Mouse (Mus musculus): Measurements from ENCODE around the gene Clock. TPM values are rescaled to one million over a fixed set of nuclear protein-coding genes. Genes with fewer than 3 reads are reported as not detected.

Gene Clock
- polyA plus RNA-seq, 1 experiment from 2014 or later = 19.4 TPM

DNA sequence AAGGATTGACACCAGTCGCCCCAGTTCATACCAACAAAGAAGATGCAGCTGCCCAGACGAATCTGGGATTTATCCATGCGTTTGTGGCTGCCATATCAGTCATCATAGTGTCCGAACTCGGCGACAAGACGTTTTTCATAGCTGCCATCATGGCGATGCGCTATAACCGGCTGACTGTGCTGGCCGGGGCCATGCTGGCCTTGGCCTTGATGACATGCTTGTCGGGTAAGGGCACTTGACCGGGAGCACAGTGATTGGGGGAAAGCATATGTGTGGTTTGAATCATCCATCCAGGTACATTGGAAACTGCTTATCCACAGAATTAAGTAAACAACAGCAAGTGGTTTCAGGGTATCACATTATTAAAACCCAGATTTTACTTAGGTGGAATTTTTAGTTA, 105.2 kb downstream of the Clock start:
- Histone ChIP-seq H3K27me3 (replicated peaks; ENCODE audit: control insufficient read depth, insufficient read depth, low read length) (no peaks in the 10 kb centered on the region), H3K4me1 (replicated peaks; ENCODE audit: control insufficient read depth, insufficient read depth, low read length) (no peaks in the 10 kb centered on the region), H3K4me3 (ENCODE audit: low read depth, low read length) (no peak overlapping the region), H3K9me3 (ENCODE audit: control insufficient read depth, low read length) (no peaks in the 10 kb centered on the region), H3K4me2 (ENCODE audit: low read length) (no peak overlapping the region), H3K27ac (ENCODE audit: low read depth) (no peak overlapping the region), H3K9ac (ENCODE audit: low read length) (no peak overlapping the region), H3K36me3 (ENCODE audit: control insufficient read depth, insufficient read depth, low read length) (peaks cover 60% of the 10 kb centered on the region)
- ATAC-seq (replicated peaks; ENCODE audit: low FRiP score, low TSS enrichment, low read depth) (no peak), DNase-seq (ENCODE audit: low spot score) (no peak)
- 94% methylated on average over 13 of the region's 13 CpGs for WGBS

DNA sequence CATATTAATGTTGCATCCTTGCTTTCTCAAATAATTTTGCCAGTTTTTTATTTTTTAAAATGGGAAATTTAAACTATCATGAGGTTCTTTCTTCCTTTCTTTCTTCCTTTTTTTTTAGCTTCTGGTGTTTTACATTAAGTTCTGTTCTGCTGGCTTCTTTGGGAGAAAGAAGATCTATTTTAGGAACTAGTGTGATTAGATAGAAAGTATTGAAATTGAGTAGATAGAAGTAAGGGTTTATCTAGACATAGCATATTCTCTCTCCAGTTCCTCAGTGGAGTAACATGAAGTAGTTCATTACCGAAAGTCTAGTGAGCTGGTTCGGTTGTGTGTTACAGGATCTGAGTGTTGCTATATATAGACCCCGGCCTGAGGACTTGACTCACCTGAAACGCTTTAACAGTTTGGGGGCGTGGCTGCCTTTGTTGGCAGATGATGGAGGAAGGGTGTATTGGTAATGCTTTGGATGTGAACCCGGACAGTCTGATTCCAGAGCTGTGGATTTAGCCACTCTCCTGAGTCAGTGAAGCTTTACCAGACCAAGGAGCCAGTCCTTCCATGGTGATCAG, 110.1 kb downstream of the Clock start:
- 82% methylated on average over 6 of the region's 6 CpGs for WGBS
- ATAC-seq (replicated peaks; ENCODE audit: low FRiP score, low TSS enrichment, low read depth) (no peak), DNase-seq (ENCODE audit: low spot score) (no peak)
- H3K4me1 ChIP-seq (replicated peaks; ENCODE audit: control insufficient read depth, insufficient read depth, low read length) = no peaks in the 10 kb centered on the region
- H3K9me3 ChIP-seq (ENCODE audit: control insufficient read depth, low read length) = no peaks in the 10 kb centered on the region
- H3K9ac ChIP-seq (ENCODE audit: low read length) = no peak overlapping the region
- peaks cover 30% of the 10 kb centered on the region for H3K36me3 ChIP-seq (ENCODE audit: control insufficient read depth, insufficient read depth, low read length)
- H3K4me3 ChIP-seq (ENCODE audit: low read depth, low read length) = no peak overlapping the region
- no peaks in the 10 kb centered on the region for H3K27me3 ChIP-seq (replicated peaks; ENCODE audit: control insufficient read depth, insufficient read depth, low read length)
- no peak overlapping the region for H3K4me2 ChIP-seq (ENCODE audit: low read length)
- no peak overlapping the region for H3K27ac ChIP-seq (ENCODE audit: low read depth)

DNA sequence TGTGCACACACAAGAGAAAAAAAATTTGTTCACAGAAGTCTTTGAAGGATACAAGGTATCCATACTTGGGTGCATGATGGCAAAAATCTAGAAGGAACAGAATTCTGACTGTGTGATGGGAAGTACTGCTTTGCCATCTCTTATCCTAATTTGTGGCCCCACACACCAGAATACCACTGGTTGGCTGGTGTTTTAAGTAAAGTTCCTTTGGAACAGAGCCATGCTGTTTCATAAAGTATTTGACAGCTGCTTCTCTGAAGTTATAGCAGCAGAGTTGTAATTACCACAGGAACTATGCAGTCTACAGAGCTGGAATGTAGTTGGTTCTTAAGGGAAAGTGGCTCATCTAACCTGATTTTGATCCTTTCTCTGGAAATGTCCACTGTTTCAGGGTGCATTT, 111.5 kb downstream of the Clock start:
- no peaks in the 10 kb centered on the region for H3K4me1 ChIP-seq (replicated peaks; ENCODE audit: control insufficient read depth, insufficient read depth, low read length)
- H3K4me3 ChIP-seq (ENCODE audit: low read depth, low read length) = no peak overlapping the region
- no peak overlapping the region for H3K27ac ChIP-seq (ENCODE audit: low read depth)
- ATAC-seq (replicated peaks; ENCODE audit: low FRiP score, low TSS enrichment, low read depth) (no peak), DNase-seq (ENCODE audit: low spot score) (no peak)
- H3K36me3 ChIP-seq (ENCODE audit: control insufficient read depth, insufficient read depth, low read length) = peaks cover 27% of the 10 kb centered on the region
- H3K27me3 ChIP-seq (replicated peaks; ENCODE audit: control insufficient read depth, insufficient read depth, low read length) = no peaks in the 10 kb centered on the region
- H3K4me2 ChIP-seq (ENCODE audit: low read length) = no peak overlapping the region
- H3K9ac ChIP-seq (ENCODE audit: low read length) = no peak overlapping the region
- no peaks in the 10 kb centered on the region for H3K9me3 ChIP-seq (ENCODE audit: control insufficient read depth, low read length)

DNA sequence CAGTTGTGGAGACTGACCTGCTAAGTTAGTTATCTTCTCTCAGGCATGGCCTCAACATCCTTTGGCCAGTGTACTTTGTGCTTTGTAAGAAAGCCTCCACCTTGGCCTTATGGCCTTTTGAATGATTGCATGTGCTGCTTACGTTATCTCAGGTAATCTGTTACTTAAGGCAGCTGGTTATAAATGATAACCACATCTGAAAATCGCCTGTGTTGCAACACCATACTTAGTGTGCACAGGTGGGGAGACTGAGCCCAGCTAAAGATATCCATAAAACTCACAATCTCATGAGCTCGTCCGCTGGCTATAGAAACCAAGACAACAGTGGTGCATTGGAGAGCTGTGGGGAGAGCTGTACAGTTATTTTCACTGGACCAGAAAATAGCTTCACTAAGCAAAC, 114.0 kb downstream of the Clock start:
- WGBS = 78% methylated on average over 4 of the region's 4 CpGs
- Histone ChIP-seq H3K4me2 (ENCODE audit: low read length) (no peak overlapping the region), H3K27ac (ENCODE audit: low read depth) (no peak overlapping the region), H3K9me3 (ENCODE audit: control insufficient read depth, low read length) (no peaks in the 10 kb centered on the region), H3K36me3 (ENCODE audit: control insufficient read depth, insufficient read depth, low read length) (peaks cover 21% of the 10 kb centered on the region), H3K9ac (ENCODE audit: low read length) (no peak overlapping the region), H3K4me1 (replicated peaks; ENCODE audit: control insufficient read depth, insufficient read depth, low read length) (peaks cover 3% of the 10 kb centered on the region), H3K4me3 (ENCODE audit: low read depth, low read length) (no peak overlapping the region), H3K27me3 (replicated peaks; ENCODE audit: control insufficient read depth, insufficient read depth, low read length) (no peaks in the 10 kb centered on the region)
- no peak for ATAC-seq (replicated peaks; ENCODE audit: low FRiP score, low TSS enrichment, low read depth)
- DNase-seq (ENCODE audit: low spot score) = no peak

DNA sequence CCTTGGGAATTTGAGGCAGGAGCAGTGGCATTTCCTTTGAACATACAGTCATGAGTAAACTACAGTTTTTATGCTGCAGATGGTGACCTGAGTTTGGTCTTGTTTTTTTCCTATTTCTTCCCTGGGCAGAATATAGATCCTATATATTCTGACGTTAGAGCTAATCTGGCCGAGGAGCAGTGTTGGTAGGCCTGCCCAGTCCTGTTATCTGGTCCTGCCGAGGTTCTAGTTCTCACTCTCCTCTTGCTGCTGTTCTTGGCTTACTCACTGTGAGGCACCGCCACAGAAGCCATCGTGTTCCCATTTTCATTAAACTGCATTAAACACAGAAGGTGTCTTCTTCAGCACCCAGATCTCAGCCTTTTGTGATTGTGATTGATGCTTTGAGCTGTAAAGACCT, 116.7 kb downstream of the Clock start:
- Histone ChIP-seq H3K27ac (ENCODE audit: low read depth) (no peak overlapping the region), H3K4me2 (ENCODE audit: low read length) (no peak overlapping the region), H3K36me3 (ENCODE audit: control insufficient read depth, insufficient read depth, low read length) (peaks cover 14% of the 10 kb centered on the region; the same call in 1 of the 2 replicates), H3K9ac (ENCODE audit: low read length) (no peak overlapping the region), H3K4me1 (replicated peaks; ENCODE audit: control insufficient read depth, insufficient read depth, low read length) (peaks cover 14% of the 10 kb centered on the region), H3K4me3 (ENCODE audit: low read depth, low read length) (no peak overlapping the region), H3K9me3 (ENCODE audit: control insufficient read depth, low read length) (no peaks in the 10 kb centered on the region), H3K27me3 (replicated peaks; ENCODE audit: control insufficient read depth, insufficient read depth, low read length) (no peaks in the 10 kb centered on the region)
- ATAC-seq (replicated peaks; ENCODE audit: low FRiP score, low TSS enrichment, low read depth) (no peak), DNase-seq (ENCODE audit: low spot score) (no peak)
- WGBS = 86% methylated on average over 5 of the region's 5 CpGs

DNA sequence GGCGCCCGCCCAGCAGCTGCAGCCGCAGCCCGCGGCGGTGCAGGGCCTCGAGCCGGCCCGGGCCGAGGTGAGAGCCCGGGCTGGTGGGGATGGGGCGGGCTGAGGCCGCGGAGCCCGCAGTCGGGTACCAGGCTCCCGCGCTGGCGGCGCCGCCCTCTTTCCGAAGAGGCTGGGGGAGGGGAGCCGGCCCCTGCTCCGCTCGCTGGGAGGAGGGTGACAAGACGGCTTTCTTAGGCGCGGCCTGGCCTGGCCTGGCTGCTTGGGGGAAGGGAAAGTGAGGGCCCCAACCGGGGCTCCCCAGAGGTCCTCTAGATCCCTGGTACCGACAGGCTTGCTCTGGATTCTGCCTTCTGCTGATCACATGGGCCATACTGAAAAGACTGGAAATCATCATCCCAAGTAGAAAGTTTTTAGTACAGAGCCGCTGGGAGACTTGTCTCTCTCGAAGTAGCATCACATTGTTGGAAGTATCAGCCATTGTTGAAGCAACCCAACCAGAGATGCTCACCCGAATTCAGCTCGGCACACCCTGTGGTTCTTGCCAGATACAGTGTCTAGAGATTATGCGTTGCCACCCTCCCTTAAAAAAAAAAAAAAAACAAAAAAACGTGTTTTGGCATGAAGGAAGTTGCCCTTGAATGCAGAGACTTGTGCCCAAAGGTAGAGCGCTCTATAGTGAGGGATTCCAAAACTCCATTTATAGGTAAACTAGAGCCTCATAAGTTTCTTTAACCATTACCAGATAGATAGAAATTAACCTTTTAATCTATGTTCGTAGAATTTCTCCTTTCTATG, 120.1 kb downstream of the Clock start:
- H3K36me3 ChIP-seq (ENCODE audit: control insufficient read depth, insufficient read depth, low read length) = peaks cover 2% of the 10 kb centered on the region; the same call in 1 of the 2 replicates

DNA sequence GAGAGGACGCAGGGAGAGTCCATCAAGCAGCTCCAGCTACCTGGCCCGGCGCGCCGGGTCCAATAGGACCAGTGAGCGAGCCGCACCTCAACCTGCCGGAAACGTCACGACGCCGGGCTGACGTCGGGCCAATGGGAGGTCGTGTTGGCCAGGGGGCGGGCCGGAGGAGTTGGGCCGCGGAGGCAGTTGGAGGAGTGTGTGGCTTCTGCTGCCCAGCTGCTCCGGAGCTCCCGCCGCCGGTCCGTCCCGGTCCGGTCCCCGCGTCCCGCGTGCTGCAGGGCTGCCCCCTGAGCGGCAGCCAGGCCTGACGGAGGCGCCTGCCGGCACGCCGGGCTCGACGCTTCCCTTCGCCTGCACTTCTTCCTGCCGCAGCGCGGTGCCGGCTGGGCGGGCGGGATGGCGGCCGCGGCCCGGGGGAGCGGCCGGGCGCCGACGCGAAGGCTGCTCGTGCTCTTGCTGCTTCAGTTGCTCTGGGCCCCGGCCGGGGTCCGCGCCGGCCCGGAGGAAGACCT, 120.8 kb downstream of the Clock start, which contains the start of gene Tmem165:
Gene Tmem165 (plus strand): TSS at position 131 of the 512 bp plus-strand sequence.
- H3K4me2 ChIP-seq (ENCODE audit: low read length) = peak within 1 kb of the TSS; percentile 85
- peak; percentile 97 for ATAC-seq (replicated peaks; ENCODE audit: low FRiP score, low TSS enrichment, low read depth)
- WGBS = under 1% methylated on average over 58 of the region's 62 CpGs
- no peaks in the 10 kb centered on the region for H3K27me3 ChIP-seq (replicated peaks; ENCODE audit: control insufficient read depth, insufficient read depth, low read length)
- peak within 1 kb of the TSS; percentile 86 for H3K4me3 ChIP-seq (ENCODE audit: low read depth, low read length)
- H3K27ac ChIP-seq (ENCODE audit: low read depth) = peak within 1 kb of the TSS; percentile 98
- H3K9ac ChIP-seq (ENCODE audit: low read length) = peak within 1 kb of the TSS; percentile 94
- no peaks in the 10 kb centered on the region for H3K9me3 ChIP-seq (ENCODE audit: control insufficient read depth, low read length)
- DNase-seq (ENCODE audit: low spot score) = peak; percentile 92
- peaks cover 2% of the 10 kb centered on the region; the same call in 1 of the 2 replicates for H3K36me3 ChIP-seq (ENCODE audit: control insufficient read depth, insufficient read depth, low read length)
- H3K4me1 ChIP-seq (replicated peaks; ENCODE audit: control insufficient read depth, insufficient read depth, low read length) = peaks cover 14% of the 10 kb centered on the region

More for the DNA sequence above, 120.1 kb downstream of the Clock start:
- peaks cover 14% of the 10 kb centered on the region for H3K4me1 ChIP-seq (replicated peaks; ENCODE audit: control insufficient read depth, insufficient read depth, low read length)
- DNase-seq (ENCODE audit: low spot score) = peak; percentile 89
- 4% methylated on average over 38 of the region's 38 CpGs for WGBS
- H3K9me3 ChIP-seq (ENCODE audit: control insufficient read depth, low read length) = no peaks in the 10 kb centered on the region
- H3K4me2 ChIP-seq (ENCODE audit: low read length) = peak overlapping the region; percentile 85
- no peaks in the 10 kb centered on the region for H3K27me3 ChIP-seq (replicated peaks; ENCODE audit: control insufficient read depth, insufficient read depth, low read length)
- peak overlapping the region; percentile 94 for H3K9ac ChIP-seq (ENCODE audit: low read length)
- peak overlapping the region; percentile 86 for H3K4me3 ChIP-seq (ENCODE audit: low read depth, low read length)
- peak overlapping the region; percentile 98 for H3K27ac ChIP-seq (ENCODE audit: low read depth)
- ATAC-seq (replicated peaks; ENCODE audit: low FRiP score, low TSS enrichment, low read depth) = peak; percentile 88

DNA sequence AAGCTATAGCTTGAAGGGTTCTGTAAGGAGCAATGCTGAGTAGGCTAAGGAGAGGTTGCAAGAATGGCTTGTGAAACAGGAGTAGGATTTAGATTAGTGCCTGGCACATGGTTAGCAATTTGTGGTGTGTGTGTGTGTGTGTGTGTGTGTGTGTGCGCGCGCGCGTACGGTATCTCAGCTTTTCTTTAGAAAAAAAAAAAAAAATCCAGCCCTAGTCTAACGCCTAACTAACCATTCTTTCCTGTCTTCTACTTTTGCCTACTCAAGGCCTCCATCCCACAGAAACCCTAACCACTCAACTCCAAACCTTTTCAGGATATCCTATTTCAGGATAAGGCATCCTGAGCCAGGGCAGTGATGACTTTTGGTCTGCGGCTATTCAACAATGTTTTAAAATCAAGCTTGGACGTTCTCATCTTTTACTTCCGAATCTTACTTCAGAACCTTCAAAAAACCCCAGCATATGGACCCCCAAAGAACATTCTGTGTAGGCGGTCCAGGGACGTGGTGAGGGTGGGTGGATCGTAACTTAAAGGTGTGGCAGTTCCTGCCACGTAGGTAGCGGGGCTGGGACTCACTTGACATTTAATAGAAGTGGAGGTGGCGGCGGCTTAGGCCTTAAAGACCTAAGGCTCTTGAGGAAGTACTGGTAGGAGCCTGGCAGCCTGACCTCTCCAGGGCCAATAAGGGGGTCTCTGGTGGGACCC, 121.4 kb downstream of the Clock start:
- Histone ChIP-seq H3K4me2 (ENCODE audit: low read length) (peak overlapping the region; percentile 85), H3K9ac (ENCODE audit: low read length) (peak overlapping the region; percentile 94), H3K27me3 (replicated peaks; ENCODE audit: control insufficient read depth, insufficient read depth, low read length) (no peaks in the 10 kb centered on the region), H3K36me3 (ENCODE audit: control insufficient read depth, insufficient read depth, low read length) (peaks cover 2% of the 10 kb centered on the region; the same call in 1 of the 2 replicates), H3K27ac (ENCODE audit: low read depth) (peak overlapping the region; percentile 98), H3K4me1 (replicated peaks; ENCODE audit: control insufficient read depth, insufficient read depth, low read length) (peaks cover 14% of the 10 kb centered on the region), H3K9me3 (ENCODE audit: control insufficient read depth, low read length) (no peaks in the 10 kb centered on the region), H3K4me3 (ENCODE audit: low read depth, low read length) (peak overlapping the region; percentile 86)
- 34% methylated on average over 17 of the region's 17 CpGs for WGBS
- ATAC-seq (replicated peaks; ENCODE audit: low FRiP score, low TSS enrichment, low read depth) (peak; percentile 38; the same call in 1 of the 2 replicates), DNase-seq (ENCODE audit: low spot score) (no peak)
